In genomic region chr5:121226406-121226805, GRCm38 (mm10) we compare ENCODE assay signal across 21 mouse cellular contexts. TPM values are rescaled to one million over a fixed set of nuclear protein-coding genes. Genes with fewer than 3 reads are reported as not detected.
DNase-seq lines count a peak whose midpoint lies in the region; ATAC-seq lines count a peak whose summit lies in the region.
"Had no signal": no experiment of that assay in that cellular context is flagged by ENCODE, and none has a peak within 500 bp of the region (broad histone marks: within the 10 kb centered on the region; RNA-seq: fewer than 3 reads in every experiment).

No protein-coding gene starts in this region.

- H3K9me3 ChIP-seq in erythroblast, embryonic 14.5 days (ENCODE audit: control insufficient read depth, low read length) = no peaks in the 10 kb centered on the region; the same call in 1 of the 2 replicates
- H3K9me3 ChIP-seq in midbrain, embryonic 11.5 days (ENCODE audit: control insufficient read depth, low read length) = no peaks in the 10 kb centered on the region
- H3K9me3 ChIP-seq in midbrain, embryonic 14.5 days (ENCODE audit: control insufficient read depth, low read length) = no peaks in the 10 kb centered on the region
- no peaks in the 10 kb centered on the region for H3K9me3 ChIP-seq in liver, embryonic 15.5 days (replicated peaks)
- H3K9me3 ChIP-seq in forebrain, embryonic 15.5 days = no peaks in the 10 kb centered on the region
- H3K9me3 ChIP-seq: embryonic facial prominence, embryonic 13.5 days; G1E; hindbrain, embryonic 12.5 days had no signal

- H3K27ac ChIP-seq in midbrain, embryonic 11.5 days (ENCODE audit: low read depth, low read length) = no peak overlapping the region
- no peak overlapping the region for H3K27ac ChIP-seq in midbrain, embryonic 14.5 days (replicated peaks; ENCODE audit: low read depth, low read length)
- H3K27ac ChIP-seq in liver, embryonic 15.5 days (replicated peaks) = peak overlapping the region; percentile 69
- H3K27ac ChIP-seq in forebrain, embryonic 15.5 days (replicated peaks) = no peak overlapping the region
- H3K27ac ChIP-seq: embryonic facial prominence, embryonic 13.5 days; hindbrain, embryonic 12.5 days had no signal

- no peaks in the 10 kb centered on the region for H3K27me3 ChIP-seq in erythroblast, embryonic 14.5 days (ENCODE audit: control insufficient read depth)
- H3K27me3 ChIP-seq in midbrain, embryonic 11.5 days (ENCODE audit: control insufficient read depth, insufficient read depth, low read length) = no peaks in the 10 kb centered on the region
- H3K27me3 ChIP-seq in midbrain, embryonic 14.5 days (ENCODE audit: control insufficient read depth, insufficient read depth, low read length) = no peaks in the 10 kb centered on the region
- no peaks in the 10 kb centered on the region for H3K27me3 ChIP-seq in liver, embryonic 15.5 days
- no peaks in the 10 kb centered on the region for H3K27me3 ChIP-seq in forebrain, embryonic 15.5 days
- H3K27me3 ChIP-seq: embryonic facial prominence, embryonic 13.5 days; hindbrain, embryonic 12.5 days had no signal

- peak; percentile 73 for DNase-seq in midbrain, embryonic 11.5 days (ENCODE audit: low spot score, missing footprints)
- no peak for DNase-seq in midbrain, embryonic 14.5 days
- no peak for DNase-seq in MN1 (ENCODE audit: low spot score)
- DNase-seq: adrenal gland, postnatal 10 days; B cell, adult 2 months; cerebellum, adult 18-20 months; cerebellum, adult 9-11 months; cerebellum, postnatal 36 days; gastrocnemius, postnatal 10 days; heart, postnatal 10 days; heart, postnatal 4 days had no signal

- no peak overlapping the region for H3K9ac ChIP-seq in midbrain, embryonic 11.5 days (ENCODE audit: low read length)
- H3K9ac ChIP-seq in midbrain, embryonic 14.5 days (replicated peaks; ENCODE audit: low read length) = no peak overlapping the region
- peak overlapping the region; percentile 43; the same call in 1 of the 2 replicates for H3K9ac ChIP-seq in liver, embryonic 15.5 days
- no peak overlapping the region for H3K9ac ChIP-seq in forebrain, embryonic 15.5 days (replicated peaks)
- H3K9ac ChIP-seq: embryonic facial prominence, embryonic 13.5 days; hindbrain, embryonic 12.5 days had no signal

- WGBS in midbrain, embryonic 11.5 days = 79% methylated on average over 3 of the region's 3 CpGs
- 63% methylated on average over 3 of the region's 3 CpGs for WGBS in midbrain, embryonic 14.5 days
- 52% methylated on average over 3 of the region's 3 CpGs for WGBS in liver, embryonic 15.5 days (ENCODE audit: insufficient replicate concordance)
- 69% methylated on average over 3 of the region's 3 CpGs for WGBS in forebrain, embryonic 15.5 days

- no peak for ATAC-seq in erythroblast, adult 5-6 weeks (replicated peaks; ENCODE audit: low FRiP score, poor library complexity, severe bottlenecking)
- no peak for ATAC-seq in midbrain, embryonic 11.5 days (ENCODE audit: low FRiP score)
- ATAC-seq in midbrain, embryonic 14.5 days (ENCODE audit: low FRiP score, low TSS enrichment) = no peak
- no peak for ATAC-seq in liver, embryonic 15.5 days (ENCODE audit: insufficient read depth)
- ATAC-seq in forebrain, embryonic 15.5 days (replicated peaks) = no peak
- no peak for ATAC-seq in cerebellum, adult (ENCODE audit: insufficient number of reproducible peaks, low FRiP score, low TSS enrichment)
- ATAC-seq: forebrain, embryonic 16.5 days; hindbrain, embryonic 16.5 days had no signal

- H3K36me3 ChIP-seq in erythroblast, embryonic 14.5 days (ENCODE audit: control insufficient read depth) = peaks cover 88% of the 10 kb centered on the region
- H3K36me3 ChIP-seq in midbrain, embryonic 11.5 days (ENCODE audit: control insufficient read depth, insufficient read depth, low read length) = peaks cover 2% of the 10 kb centered on the region; the same call in 1 of the 2 replicates
- no peaks in the 10 kb centered on the region for H3K36me3 ChIP-seq in midbrain, embryonic 14.5 days (ENCODE audit: control insufficient read depth, insufficient read depth, low read length)
- peaks cover 34% of the 10 kb centered on the region for H3K36me3 ChIP-seq in liver, embryonic 15.5 days (replicated peaks)
- no peaks in the 10 kb centered on the region for H3K36me3 ChIP-seq in forebrain, embryonic 15.5 days
- H3K36me3 ChIP-seq: embryonic facial prominence, embryonic 13.5 days; hindbrain, embryonic 12.5 days had no signal

- peak overlapping the region; percentile 37 for H3K4me3 ChIP-seq in erythroblast, embryonic 14.5 days (replicated peaks)
- no peak overlapping the region for H3K4me3 ChIP-seq in midbrain, embryonic 11.5 days (ENCODE audit: low read depth, low read length)
- no peak overlapping the region for H3K4me3 ChIP-seq in midbrain, embryonic 14.5 days (replicated peaks; ENCODE audit: low read depth, low read length)
- peak overlapping the region; percentile 5; the same call in 1 of the 2 replicates for H3K4me3 ChIP-seq in liver, embryonic 15.5 days (replicated peaks)
- H3K4me3 ChIP-seq in forebrain, embryonic 15.5 days = no peak overlapping the region
- H3K4me3 ChIP-seq: embryonic facial prominence, embryonic 13.5 days; hindbrain, embryonic 12.5 days had no signal

- H3K4me1 ChIP-seq in erythroblast, embryonic 14.5 days (ENCODE audit: control insufficient read depth) = peaks cover 82% of the 10 kb centered on the region
- peaks cover 6% of the 10 kb centered on the region for H3K4me1 ChIP-seq in midbrain, embryonic 11.5 days (ENCODE audit: control insufficient read depth, insufficient read depth, low read length)
- peaks cover 10% of the 10 kb centered on the region for H3K4me1 ChIP-seq in midbrain, embryonic 14.5 days (ENCODE audit: control insufficient read depth, insufficient read depth, low read length)
- peaks cover 78% of the 10 kb centered on the region for H3K4me1 ChIP-seq in liver, embryonic 15.5 days (replicated peaks)
- H3K4me1 ChIP-seq in forebrain, embryonic 15.5 days = peaks cover 28% of the 10 kb centered on the region

- no peak overlapping the region for H3K4me2 ChIP-seq in midbrain, embryonic 11.5 days
- no peak overlapping the region for H3K4me2 ChIP-seq in midbrain, embryonic 14.5 days (ENCODE audit: low read length)
- H3K4me2 ChIP-seq in liver, embryonic 15.5 days = peak overlapping the region; percentile 45
- H3K4me2 ChIP-seq in forebrain, embryonic 15.5 days (replicated peaks) = no peak overlapping the region
- H3K4me2 ChIP-seq: embryonic facial prominence, embryonic 13.5 days; hindbrain, embryonic 12.5 days had no signal

RNA-seq across cellular contexts. Expression of gene Hectd4, which starts 6.4 kb away (rescaled TPM):
- polyA plus RNA-seq in erythroblast, embryonic 14.5 days (2012) = 10.6 and 12.1 TPM in 2 replicates
- total RNA-seq in erythroblast, adult 5-6 weeks (2015; ENCODE audit: low replicate concordance) = 338 and 374 TPM in 2 replicates
- 587 and 871 TPM in 2 replicates for total RNA-seq in erythroblast, adult 5-6 weeks (2017; ENCODE audit: low replicate concordance)
- 8.0 and 9.7 TPM in 2 replicates for polyA plus RNA-seq in midbrain, embryonic 11.5 days (2014; fragmentation: Nextera tagmentation; extraction: Ambion mirVana)
- polyA plus RNA-seq in midbrain, embryonic 14.5 days (2014; fragmentation: Nextera tagmentation; extraction: Ambion mirVana) = 32.1 and 35.4 TPM in 2 replicates
- polyA plus RNA-seq in liver, embryonic 15.5 days (2015; fragmentation: Nextera tagmentation; extraction: Ambion mirVana) = 10.1 and 12.0 TPM in 2 replicates
- 18.1 and 20.8 TPM in 2 replicates for polyA plus RNA-seq in forebrain, embryonic 15.5 days (2015; fragmentation: Nextera tagmentation; extraction: Ambion mirVana)

RNA-seq across cellular contexts. Expression of gene Rpl6, which starts 22.1 kb away (rescaled TPM):
- polyA plus RNA-seq in erythroblast, embryonic 14.5 days (2012) = 24.9 and 56.7 TPM in 2 replicates
- total RNA-seq in erythroblast, adult 5-6 weeks (2015; ENCODE audit: low replicate concordance) = 559 and 902 TPM in 2 replicates
- total RNA-seq in erythroblast, adult 5-6 weeks (2017; ENCODE audit: low replicate concordance) = 408 and 598 TPM in 2 replicates
- polyA plus RNA-seq in midbrain, embryonic 11.5 days (2014; fragmentation: Nextera tagmentation; extraction: Ambion mirVana) = 664 and 673 TPM in 2 replicates
- 432 and 438 TPM in 2 replicates for polyA plus RNA-seq in midbrain, embryonic 14.5 days (2014; fragmentation: Nextera tagmentation; extraction: Ambion mirVana)
- polyA plus RNA-seq in liver, embryonic 15.5 days (2015; fragmentation: Nextera tagmentation; extraction: Ambion mirVana) = 294 and 338 TPM in 2 replicates
- 398 and 410 TPM in 2 replicates for polyA plus RNA-seq in forebrain, embryonic 15.5 days (2015; fragmentation: Nextera tagmentation; extraction: Ambion mirVana)

RNA-seq across cellular contexts. Expression of gene Ptpn11, which starts 35.2 kb away (rescaled TPM):
- 1.5 and 2.0 TPM in 2 replicates for polyA plus RNA-seq in erythroblast, embryonic 14.5 days (2012)
- 8.3 and 8.6 TPM in 2 replicates for total RNA-seq in erythroblast, adult 5-6 weeks (2015; ENCODE audit: low replicate concordance)
- total RNA-seq in erythroblast, adult 5-6 weeks (2017; ENCODE audit: low replicate concordance) = 23.6 and 26.5 TPM in 2 replicates
- 24.5 and 25.2 TPM in 2 replicates for polyA plus RNA-seq in midbrain, embryonic 11.5 days (2014; fragmentation: Nextera tagmentation; extraction: Ambion mirVana)
- 29.7 and 32.7 TPM in 2 replicates for polyA plus RNA-seq in midbrain, embryonic 14.5 days (2014; fragmentation: Nextera tagmentation; extraction: Ambion mirVana)
- 9.1 and 9.2 TPM in 2 replicates for polyA plus RNA-seq in liver, embryonic 15.5 days (2015; fragmentation: Nextera tagmentation; extraction: Ambion mirVana)
- 25.9 and 26.1 TPM in 2 replicates for polyA plus RNA-seq in forebrain, embryonic 15.5 days (2015; fragmentation: Nextera tagmentation; extraction: Ambion mirVana)

Comparison
In these comparisons a context has a peak if more than half of its experiments do, and no peak if none do; other contexts are left out.
1. H3K4me3 ChIP-seq: peak in erythroblast, embryonic 14.5 days (single experiment) and liver, embryonic 15.5 days (single experiment); none in midbrain, embryonic 11.5 days (single experiment), midbrain, embryonic 14.5 days (single experiment) and forebrain, embryonic 15.5 days (single experiment).